Mouse (Mus musculus) MEL-GATA-1-ER (cell line): Measurements from ENCODE around the gene Mkrn2.
A peak's percentile ranks its signal among the peaks of the same experiment; 100 is the strongest.

ENCODE experiments used
- DNase-seq: peaks from one replicate; pipeline ENCODE4 v3.0.0-alpha.2; 2012; ENCODE audit warnings: low read depth; ENCODE audit errors: extremely low read depth

Mkrn2 gene

DNA sequence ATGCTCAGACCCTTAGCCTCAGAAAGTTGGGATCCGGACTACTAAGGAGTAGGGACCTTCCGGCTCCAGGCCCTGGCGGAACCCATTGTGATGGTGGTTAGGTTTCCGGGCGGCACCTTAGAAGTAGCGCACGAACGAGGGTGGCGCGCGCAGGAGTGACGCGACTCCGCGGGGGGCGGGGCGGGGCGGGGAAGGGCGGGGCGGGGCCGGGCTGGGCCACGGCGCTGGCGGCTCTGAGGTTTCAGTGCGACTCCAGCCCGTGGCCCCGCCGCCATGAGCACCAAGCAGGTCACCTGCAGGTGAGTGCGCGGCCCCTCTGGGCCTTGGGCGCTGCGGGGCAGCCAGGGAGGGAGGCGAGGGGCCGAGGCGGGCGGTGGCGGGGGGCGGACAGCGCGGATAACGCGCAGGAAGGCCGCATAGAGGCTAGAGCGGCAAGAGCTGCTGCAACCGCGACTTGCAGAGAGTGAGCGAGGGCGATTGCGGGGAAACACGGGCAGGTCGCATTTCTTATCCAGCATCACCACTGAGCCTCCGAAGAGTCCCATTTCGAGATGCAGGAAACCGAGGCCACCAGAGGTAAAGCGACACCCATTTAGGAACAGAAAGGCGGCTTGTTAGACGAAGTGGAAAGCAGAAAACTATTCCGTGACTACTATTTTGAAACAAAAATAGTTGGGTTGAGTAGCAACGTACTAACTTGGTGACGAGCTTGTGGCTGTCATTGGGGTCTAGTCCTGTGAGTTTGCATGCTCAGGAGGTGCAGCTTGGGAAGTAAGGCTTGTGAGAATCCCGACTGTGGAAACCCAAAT is at the start of gene Mkrn2:
Gene Mkrn2, plus strand, starts transcription at position 188 of the 809 bp plus-strand sequence.
- DNase-seq: peak; percentile 71

DNA sequence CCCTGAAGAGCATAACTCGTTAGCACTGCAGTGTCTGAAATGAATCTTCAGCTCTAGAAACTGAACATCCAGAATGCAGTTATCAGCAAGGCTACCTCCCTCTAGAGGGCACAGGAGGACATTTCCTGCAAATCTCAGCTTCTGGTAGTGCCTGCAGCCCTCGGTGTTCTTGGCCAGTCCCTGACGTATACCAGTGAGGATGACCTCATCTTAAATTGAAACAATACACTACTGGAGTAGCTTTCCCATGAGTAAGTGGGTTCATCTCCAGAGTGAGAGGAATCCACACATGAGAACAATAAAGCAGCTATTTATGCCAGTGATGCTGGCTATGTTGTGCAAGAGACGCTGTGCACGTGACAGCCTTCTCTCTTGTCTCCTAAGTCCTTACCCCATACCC is 46.2 kb upstream of the Mkrn2 start:
- no peak for DNase-seq

DNA sequence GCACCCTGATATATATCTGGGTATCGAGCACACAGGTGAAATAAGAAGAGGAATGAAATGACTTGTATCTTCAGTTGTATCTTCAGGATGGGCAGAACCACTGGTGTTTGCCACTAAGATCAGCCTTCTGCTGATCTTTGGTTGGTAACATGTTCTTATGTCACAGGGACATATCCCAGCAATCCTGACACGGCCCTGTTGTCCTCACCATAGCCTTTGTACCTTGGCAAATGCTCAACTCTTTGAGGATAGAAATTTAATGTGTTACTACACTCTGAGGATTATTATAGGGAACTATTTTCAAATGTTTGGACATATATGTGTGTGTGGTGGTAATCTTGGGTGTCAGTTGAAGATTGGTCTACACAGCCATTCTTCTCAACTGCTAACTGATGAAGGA is 43.5 kb upstream of the Mkrn2 start:
- DNase-seq: no peak

DNA sequence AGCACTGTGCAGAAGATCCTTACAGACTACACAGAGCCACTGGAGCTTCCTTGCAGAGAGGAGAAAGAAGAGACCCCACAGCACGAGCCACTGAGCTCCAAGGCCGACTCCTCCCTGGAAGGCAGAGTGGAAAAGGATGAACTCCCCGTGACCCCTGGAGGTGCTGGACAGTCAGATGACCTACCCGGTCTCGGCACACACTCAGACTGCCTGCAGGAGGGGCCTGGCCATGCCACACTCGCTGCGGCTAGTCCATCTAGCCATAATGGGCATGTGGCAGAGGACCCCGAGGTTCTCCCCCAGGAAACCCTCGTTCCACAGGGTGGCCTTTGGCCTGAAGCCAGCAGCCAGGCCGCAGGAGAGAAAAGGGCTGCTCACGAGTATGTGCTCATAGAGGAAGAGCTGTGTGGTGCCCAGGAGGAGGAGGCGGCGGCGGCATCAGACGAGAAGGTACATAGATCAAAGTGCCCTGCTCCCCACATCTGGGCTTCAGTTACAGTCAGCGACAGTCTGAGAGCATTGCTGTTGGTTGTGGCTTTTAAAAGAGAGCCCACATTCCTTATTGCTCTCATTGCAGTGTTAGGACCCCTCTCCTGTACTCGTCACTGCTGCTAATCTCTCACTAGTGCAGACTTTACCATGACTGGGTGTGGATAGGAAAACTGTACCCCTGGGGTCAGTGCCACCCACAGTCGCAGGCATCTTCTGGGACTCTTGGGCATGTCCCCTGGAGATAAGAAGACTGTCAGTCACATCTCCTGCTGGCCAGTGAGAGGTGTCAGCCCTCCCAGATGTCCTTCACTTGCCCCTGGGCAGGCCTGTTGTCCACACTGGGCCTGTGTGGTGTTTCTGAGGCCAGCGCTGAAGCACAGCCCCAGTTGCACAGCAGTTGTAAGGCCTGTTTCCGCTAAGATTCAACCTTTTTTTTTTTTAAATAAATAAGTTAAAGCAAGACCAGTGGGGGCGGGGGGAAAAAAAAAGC is 41.8 kb upstream of the Mkrn2 start:
- no peak for DNase-seq

DNA sequence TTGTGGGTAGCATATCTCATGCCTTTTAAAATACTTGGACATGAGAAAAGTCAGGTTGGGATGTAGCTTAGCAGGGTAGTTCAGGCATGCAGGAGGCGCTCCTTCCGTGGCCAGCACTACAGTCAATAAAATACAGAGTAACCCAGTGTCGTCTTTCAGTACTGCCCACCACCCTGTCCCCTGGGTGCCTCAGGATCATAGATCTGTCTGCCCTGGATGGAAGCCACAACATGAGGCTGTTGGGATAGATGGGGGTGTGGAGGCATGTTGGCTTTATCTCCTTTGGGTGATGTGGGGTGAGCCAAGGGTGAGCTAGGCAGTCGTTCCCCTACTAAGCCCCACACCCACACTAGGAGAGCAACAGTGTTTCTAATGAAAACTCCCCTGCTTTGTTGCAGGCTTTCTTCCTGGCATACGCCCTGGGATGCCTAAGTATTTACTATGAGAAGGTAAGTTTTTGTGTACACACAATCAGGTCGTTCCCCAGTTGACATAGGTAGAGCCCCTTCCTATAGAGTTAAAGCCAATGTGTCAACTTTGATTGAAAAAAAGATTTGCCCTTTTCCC is 36.1 kb upstream of the Mkrn2 start:
- DNase-seq: no peak

DNA sequence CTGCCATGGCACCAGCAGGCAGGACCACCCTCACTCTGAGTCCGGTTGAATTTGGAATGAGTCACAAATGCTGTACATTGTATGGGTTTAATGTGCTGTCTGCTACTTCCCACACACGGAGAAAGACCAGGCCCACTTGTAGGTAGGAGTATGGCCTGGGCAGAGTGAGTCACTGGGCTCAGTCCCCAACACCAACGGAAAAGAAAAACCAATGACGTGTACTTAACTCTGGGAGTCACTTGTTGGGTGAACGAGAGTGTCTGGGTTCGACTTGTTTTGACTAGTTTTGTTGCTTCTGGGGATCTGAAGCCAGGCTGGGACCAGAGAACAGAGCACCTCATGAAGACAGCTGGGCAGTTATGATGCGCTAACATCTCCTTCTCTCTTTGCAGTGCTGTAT is 27.5 kb upstream of the Mkrn2 start:
- no peak for DNase-seq

DNA sequence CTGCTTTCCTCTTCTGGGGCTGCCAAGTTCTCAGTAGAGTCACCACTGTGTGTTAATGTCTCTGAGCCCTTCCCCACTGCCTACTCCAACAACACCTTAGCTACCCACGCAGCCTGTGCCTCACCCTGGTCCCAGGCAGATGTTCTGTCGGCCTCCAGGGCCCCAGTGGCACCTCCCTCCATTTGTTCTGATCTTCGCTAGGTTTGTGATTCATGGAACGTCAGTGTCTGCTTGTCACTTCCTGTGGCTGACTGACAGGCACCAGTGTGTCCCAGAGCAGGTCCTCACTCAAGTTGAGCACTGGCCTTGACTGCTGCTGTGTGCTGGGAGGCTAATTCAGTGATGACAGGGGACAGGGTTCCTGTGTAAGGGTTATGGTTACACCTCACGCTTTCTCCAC is 24.3 kb upstream of the Mkrn2 start:
- no peak for DNase-seq

DNA sequence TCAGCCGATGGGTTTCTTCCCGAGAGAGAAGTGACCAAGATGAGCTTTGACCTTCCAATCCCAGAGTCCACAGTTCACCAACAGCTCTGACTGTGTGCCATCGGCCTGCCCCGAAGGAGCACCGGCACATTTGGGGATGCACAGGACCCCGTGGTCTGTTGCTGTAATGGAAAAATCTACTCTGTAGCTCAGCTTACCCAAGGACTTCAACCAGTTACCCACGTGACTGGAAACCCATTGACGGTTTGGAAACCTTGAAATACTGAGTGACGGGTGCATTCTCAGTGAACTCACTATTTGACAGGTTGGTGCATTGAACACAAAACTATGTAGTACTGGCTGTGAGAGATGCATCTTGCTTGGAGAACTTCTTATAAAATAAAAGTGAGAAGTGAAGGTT is 23.8 kb upstream of the Mkrn2 start:
- DNase-seq: no peak

DNA sequence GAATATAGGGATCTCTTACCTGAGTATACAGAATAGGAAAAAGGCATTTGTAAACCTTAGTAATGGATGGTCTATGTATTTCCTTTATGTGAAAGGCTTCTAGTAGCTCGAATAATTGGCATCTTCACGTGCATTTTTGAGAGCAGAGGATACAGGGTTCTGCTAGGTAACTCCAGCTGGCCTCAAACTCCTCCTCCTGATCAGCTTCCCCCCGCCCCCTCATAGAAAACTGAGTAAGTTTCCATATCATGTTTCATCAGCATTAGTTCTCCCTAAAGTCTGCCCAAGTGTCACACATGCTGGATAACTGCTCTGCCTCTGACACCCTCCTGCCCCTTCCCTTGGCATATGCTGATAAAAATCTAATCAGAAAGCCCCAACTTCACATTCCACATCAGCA is 20.9 kb upstream of the Mkrn2 start:
- no peak for DNase-seq

DNA sequence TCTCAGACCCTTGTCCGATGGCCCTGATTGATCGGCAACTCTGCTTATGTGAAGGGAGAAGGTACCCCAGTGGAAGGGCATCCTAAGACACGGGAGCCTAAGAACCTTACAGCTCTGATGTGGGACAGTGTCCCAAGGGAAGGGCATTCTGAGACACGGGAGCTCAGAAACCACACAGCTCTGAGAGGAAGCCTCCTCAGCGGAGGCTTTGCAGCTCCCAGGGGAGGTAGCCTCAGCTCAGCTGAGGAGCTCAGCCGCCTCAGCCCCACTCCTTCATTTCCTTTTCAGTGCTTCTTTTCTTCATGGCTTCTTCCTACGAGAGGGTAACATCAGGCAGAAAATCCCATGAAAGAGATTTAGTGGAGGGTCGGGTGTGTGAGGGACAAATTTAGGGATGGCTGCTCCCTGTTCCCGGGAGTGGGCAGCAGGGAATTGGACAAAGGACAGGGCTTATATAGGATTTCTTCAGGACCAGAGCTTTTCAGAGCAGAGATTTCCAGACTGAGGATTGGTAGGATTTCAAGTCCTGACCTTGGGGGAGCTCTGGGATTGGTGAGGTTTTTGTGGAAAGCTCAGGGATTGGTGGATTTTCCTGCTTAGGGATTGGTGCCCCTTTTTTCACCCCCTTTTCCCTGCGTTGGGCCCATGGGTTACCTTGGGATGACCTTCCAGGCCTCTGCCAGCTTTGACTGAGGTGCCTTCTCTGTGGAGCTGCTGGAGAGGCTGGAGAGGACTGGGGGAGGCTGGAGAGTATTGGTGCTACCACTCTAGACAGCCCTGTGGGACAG is 19.2 kb upstream of the Mkrn2 start:
- no peak for DNase-seq

DNA sequence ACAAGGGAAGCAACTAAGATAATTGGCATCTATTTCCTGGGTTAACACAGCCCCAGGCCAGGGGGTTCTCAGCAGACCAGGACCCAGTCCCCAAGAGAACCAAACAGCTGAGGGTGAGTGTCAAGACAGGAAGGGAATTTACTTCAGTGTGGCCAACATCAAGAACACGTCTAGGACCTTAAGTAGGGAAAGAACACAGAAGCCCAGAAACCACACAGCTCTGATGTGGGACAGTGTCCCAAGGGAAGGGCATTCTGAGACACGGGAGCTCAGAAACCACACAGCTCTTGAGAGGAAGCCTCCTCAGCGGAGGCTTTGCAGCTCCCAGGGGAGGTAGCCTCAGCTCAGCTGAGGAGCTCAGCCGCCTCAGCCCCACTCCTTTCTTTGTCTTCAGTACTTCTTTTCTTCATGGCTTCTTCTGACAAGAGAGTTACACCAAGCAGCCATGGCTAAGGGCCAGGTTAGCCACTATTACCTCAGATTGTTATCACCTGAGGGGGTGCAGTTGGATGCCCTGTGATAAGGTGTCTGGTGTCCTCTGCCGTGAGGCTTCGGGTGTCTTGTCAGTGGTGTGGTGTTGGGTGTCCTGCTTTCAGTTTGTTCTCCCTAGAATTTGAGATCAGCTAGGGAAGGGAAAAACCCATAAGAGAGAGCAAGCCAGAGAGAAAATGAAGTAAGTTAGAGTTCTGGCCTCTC is 18.1 kb upstream of the Mkrn2 start:
- no peak for DNase-seq

DNA sequence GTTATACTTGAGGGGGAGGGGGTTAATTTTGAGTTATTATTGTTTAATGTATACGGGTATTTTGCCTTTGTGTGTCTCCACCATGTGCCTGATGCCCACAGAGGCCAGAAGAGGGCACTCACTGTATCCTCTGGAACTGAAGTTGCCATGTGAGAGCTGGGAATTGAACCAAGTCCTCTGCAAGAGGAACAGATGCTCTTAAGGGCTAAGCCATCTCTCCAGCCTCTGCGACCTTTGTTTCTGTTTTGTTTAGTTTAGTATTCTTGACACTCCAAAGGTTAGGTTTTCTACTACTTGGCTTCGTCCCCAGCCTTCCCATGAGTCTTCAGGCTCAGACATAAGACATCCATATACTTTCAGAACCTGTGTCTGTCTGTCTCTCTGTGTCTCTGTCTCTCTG is 17.5 kb upstream of the Mkrn2 start:
- DNase-seq: no peak

DNA sequence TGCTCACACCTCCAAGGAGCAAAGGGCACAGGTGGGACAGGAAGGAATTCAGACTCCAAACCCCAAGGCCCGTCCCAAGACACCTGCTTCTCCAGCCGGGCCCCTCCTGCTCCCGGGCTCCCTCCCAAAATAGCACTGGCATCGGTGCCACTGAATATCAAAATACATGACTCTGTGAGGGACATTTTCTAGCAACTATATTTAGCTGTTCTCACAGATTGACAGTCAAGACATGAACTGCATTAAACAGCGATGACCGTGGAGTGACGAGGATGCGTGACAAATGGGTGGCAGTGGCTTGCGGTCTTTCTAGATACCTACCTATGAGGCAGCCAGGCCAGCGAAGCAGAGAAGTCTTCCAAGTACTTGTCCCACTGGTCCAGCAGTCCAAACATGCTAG is 15.4 kb upstream of the Mkrn2 start:
- no peak for DNase-seq

DNA sequence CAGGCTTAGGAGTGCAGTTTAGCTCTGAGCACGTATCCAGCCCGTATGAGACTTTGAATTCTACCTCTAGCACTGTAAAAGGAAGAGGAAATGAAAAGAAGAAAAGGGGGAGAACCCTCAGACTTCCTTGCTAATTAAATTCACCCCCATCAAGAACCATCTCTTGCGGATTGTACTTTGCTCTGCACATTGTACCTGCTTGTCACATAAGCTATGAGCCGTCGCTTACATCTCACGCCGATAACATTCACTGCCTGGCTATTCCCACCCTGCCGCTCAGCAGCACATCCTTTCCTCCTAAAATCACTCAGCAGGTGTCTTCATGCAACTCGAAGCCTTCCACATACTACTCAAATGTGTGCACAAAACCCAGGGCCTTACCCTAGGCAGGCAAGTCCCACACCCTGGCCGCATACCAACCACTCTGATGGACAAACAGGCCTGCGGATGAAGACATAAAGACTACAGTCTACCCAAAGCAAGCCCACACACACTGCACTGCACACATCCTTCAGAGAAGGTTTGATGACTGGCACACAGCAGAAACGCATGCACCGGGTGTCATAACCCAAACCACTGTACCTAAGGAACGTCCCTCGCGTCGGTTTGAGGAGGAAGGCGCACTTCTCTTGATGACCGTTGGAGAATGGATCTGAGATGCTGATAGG is 9.9 kb upstream of the Mkrn2 start:
- DNase-seq: no peak

DNA sequence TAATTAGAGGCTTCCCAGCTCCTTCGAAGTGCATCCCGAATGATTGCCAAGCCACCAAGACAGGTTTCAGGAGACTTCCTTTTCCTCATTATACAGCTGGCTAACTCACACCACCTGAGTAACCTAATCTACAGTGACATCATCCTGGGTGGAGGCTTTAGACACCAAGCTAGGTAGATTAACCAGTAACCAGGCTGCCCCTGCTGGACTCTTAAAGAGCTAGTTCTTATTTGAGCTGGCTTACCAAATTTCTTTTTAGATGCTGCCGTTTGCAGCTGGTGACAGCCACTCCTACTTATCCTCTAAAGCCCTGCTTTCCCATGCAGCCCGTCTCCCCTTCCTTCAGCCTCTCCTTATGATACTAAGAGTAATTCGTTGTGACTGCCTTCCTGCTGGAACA is 9.2 kb upstream of the Mkrn2 start, which contains the start of gene Mkrn2os:
Gene Mkrn2os, minus strand, starts transcription at position 119 of the 400 bp plus-strand sequence.
- DNase-seq: no peak

DNA sequence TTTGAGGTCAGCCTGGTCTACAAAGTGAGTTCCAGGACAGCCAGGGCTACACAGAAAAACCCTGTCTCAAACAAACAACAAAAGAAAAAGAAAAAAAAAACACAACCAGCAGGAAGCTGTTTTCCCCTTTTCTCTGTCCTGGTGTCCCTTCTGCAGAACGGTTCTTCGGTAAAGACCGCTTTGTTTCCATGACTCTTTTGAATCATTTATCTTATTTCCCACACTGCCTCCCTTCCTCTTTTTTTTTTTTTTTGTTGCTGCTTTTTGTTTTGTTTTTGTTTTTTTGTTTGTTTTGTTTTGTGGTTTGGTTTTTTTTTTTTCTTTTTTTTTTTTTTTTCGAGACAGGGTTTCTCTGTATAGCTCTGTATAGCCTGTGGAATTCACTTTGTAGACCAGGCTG is 8.4 kb upstream of the Mkrn2 start:
- DNase-seq: no peak

DNA sequence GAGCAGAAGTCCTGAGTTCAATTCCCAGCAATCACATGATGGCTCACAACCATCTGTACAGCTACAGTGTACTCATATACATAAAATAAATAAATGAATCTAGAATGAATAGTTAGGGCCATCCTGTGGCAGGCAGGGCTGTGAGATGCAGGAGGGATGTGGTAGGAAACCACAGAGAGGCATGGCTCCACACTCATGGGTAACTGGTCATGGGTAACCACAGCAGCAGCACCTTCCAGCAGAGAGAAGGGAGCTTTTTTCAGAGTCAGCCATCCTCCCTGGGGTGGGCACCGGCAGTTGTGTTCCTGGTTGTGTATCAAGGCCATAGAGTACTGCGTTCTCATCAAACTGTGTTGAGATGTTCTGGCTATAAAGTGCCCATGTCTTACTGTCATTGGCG is 7.2 kb upstream of the Mkrn2 start:
- DNase-seq: no peak

DNA sequence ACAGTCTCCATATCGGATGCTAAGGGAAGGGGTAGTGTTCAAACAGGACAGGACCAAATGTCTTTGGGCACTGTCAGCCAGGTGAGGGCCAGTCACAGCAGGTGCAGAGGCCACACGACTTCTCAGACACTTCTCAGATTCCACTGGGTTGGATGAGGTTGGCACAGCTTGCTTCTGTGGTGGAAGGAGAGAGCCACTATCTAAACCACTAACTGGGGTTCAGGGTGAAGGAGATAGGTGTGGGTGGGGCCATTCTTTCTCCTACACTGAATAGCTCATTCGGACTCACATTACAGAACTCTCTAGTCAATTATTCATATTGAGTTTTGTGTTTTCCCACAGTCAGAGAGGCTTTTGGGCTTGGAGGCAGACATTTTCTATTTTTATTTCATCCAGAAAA is 6.0 kb upstream of the Mkrn2 start:
- no peak for DNase-seq

DNA sequence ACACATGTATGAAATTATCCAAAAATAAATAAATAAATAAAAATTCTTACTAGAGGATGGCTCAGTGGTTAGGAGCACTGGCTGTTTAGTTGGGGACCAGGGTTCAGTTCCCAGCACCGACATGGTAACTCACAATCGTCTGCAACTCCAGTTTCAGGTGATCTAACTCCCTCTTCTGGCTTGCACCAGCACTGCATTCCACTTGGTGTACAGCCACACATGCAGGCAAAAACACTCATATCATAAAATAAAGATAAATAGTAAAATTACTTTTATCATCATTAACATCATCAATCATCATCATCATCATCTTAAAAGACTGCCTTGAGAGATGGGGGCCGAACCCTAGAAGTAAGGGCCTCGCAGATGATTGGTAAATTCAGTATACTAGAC is 384 bp upstream of the Mkrn2 start:
- DNase-seq: no peak

DNA sequence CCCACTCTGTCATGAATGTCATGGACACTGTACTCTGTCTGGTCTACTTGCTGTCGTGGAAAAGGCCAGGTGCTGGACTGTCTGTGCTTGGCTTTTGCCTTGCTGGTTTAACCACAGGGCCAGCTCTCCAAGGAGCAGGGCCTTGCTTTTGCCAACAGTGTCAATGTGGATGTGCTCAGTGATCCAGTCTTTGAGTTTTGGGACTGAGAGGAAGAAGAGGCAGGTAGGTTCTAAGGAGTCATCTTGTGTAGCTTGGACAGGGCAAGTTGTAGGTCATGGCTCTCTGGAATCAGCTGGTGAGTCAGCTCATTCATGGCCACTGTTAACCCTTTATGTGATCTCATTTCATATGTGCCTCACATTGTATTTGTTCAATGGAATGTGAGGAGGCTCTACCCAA is 4.8 kb downstream of the Mkrn2 start:
- DNase-seq: no peak
